Mouse (Mus musculus): ENCODE data around the gene Borcs7. TPM values are rescaled to one million over a fixed set of nuclear protein-coding genes. Genes with fewer than 3 reads are reported as not detected.

Gene Borcs7
- polyA plus RNA-seq, 1 experiment from 2014 or later = 13.9 TPM

- Histone ChIP-seq H3K27me3 (ENCODE audit: poor library complexity, severe bottlenecking) (no peaks in the 10 kb centered on the region), H3K27ac (no peak overlapping the region), H3K4me3 (no peak overlapping the region), H3K4me1 (no peaks in the 10 kb centered on the region), H3K36me3 (replicated peaks) (peaks cover 74% of the 10 kb centered on the region), H3K9me3 (no peaks in the 10 kb centered on the region)
- 93% methylated on average over 14 of the region's 14 CpGs for WGBS
- no peak for DNase-seq (ENCODE audit: extremely low spot score, low spot score)
Observed at GRCm38 (mm10) chr19:46653616-46654235, 36.0 kb upstream of the Borcs7 start.

GRCm38 (mm10) chr19:46655626-46656025 lies 34.1 kb upstream of the Borcs7 start:
- Histone ChIP-seq H3K27me3 (ENCODE audit: poor library complexity, severe bottlenecking) (no peaks in the 10 kb centered on the region), H3K4me1 (no peaks in the 10 kb centered on the region), H3K9me3 (no peaks in the 10 kb centered on the region), H3K36me3 (replicated peaks) (peaks cover 66% of the 10 kb centered on the region), H3K4me3 (no peak overlapping the region), H3K27ac (no peak overlapping the region)
- no peak for DNase-seq (ENCODE audit: extremely low spot score, low spot score)
- 95% methylated on average over 10 of the region's 10 CpGs for WGBS

- H3K27me3 ChIP-seq (ENCODE audit: poor library complexity, severe bottlenecking) = no peaks in the 10 kb centered on the region
- no peak for DNase-seq (ENCODE audit: extremely low spot score, low spot score)
- WGBS = 93% methylated on average over 21 of the region's 21 CpGs
- H3K4me3 ChIP-seq = no peak overlapping the region
- peaks cover 66% of the 10 kb centered on the region for H3K36me3 ChIP-seq (replicated peaks)
- no peak overlapping the region for H3K27ac ChIP-seq
- no peaks in the 10 kb centered on the region for H3K4me1 ChIP-seq
- H3K9me3 ChIP-seq = no peaks in the 10 kb centered on the region
Observed at GRCm38 (mm10) chr19:46656151-46656840, 33.4 kb upstream of the Borcs7 start.

- H3K36me3 ChIP-seq (replicated peaks) = peaks cover 57% of the 10 kb centered on the region
- no peak overlapping the region for H3K4me3 ChIP-seq
- H3K9me3 ChIP-seq = no peaks in the 10 kb centered on the region
- no peaks in the 10 kb centered on the region for H3K27me3 ChIP-seq (ENCODE audit: poor library complexity, severe bottlenecking)
- H3K27ac ChIP-seq = no peak overlapping the region
- no peaks in the 10 kb centered on the region; the same call in 1 of the 2 replicates for H3K4me1 ChIP-seq
- no peak for DNase-seq (ENCODE audit: extremely low spot score, low spot score)
- WGBS = 93% methylated on average over 3 of the region's 3 CpGs
Observed at GRCm38 (mm10) chr19:46657339-46658020, 32.2 kb upstream of the Borcs7 start.

GRCm38 (mm10) chr19:46658348-46658747 lies 31.4 kb upstream of the Borcs7 start:
- DNase-seq (ENCODE audit: extremely low spot score, low spot score) = no peak
- 95% methylated on average over 7 of the region's 7 CpGs for WGBS
- Histone ChIP-seq H3K4me3 (no peak overlapping the region), H3K36me3 (replicated peaks) (peaks cover 48% of the 10 kb centered on the region), H3K27ac (no peak overlapping the region), H3K27me3 (ENCODE audit: poor library complexity, severe bottlenecking) (no peaks in the 10 kb centered on the region), H3K4me1 (no peaks in the 10 kb centered on the region; the same call in 1 of the 2 replicates), H3K9me3 (no peaks in the 10 kb centered on the region)

- 93% methylated on average over 9 of the region's 9 CpGs for WGBS
- DNase-seq (ENCODE audit: extremely low spot score, low spot score) = no peak
- no peak overlapping the region for H3K27ac ChIP-seq
- no peaks in the 10 kb centered on the region for H3K27me3 ChIP-seq (ENCODE audit: poor library complexity, severe bottlenecking)
- H3K36me3 ChIP-seq (replicated peaks) = peaks cover 43% of the 10 kb centered on the region
- H3K4me3 ChIP-seq = no peak overlapping the region
- no peaks in the 10 kb centered on the region for H3K9me3 ChIP-seq
- no peaks in the 10 kb centered on the region; the same call in 1 of the 2 replicates for H3K4me1 ChIP-seq
Observed at GRCm38 (mm10) chr19:46658851-46659250, 30.9 kb upstream of the Borcs7 start.

- Histone ChIP-seq H3K27me3 (ENCODE audit: poor library complexity, severe bottlenecking) (no peaks in the 10 kb centered on the region), H3K4me1 (peaks cover 12% of the 10 kb centered on the region), H3K36me3 (replicated peaks) (peaks cover 17% of the 10 kb centered on the region), H3K4me3 (no peak overlapping the region), H3K27ac (no peak overlapping the region), H3K9me3 (no peaks in the 10 kb centered on the region)
- DNase-seq (ENCODE audit: extremely low spot score, low spot score) = no peak
- 81% methylated on average over 4 of the region's 4 CpGs for WGBS
Observed at GRCm38 (mm10) chr19:46661511-46661910, 28.2 kb upstream of the Borcs7 start.

GRCm38 (mm10) chr19:46662214-46662613 lies 27.5 kb upstream of the Borcs7 start:
- DNase-seq (ENCODE audit: extremely low spot score, low spot score) = no peak
- Histone ChIP-seq H3K27ac (no peak overlapping the region), H3K27me3 (ENCODE audit: poor library complexity, severe bottlenecking) (no peaks in the 10 kb centered on the region), H3K4me3 (no peak overlapping the region), H3K36me3 (replicated peaks) (peaks cover 10% of the 10 kb centered on the region), H3K9me3 (no peaks in the 10 kb centered on the region), H3K4me1 (peaks cover 12% of the 10 kb centered on the region)
- 92% methylated on average over 8 of the region's 8 CpGs for WGBS

GRCm38 (mm10) chr19:46662784-46663183 lies 26.9 kb upstream of the Borcs7 start:
- Histone ChIP-seq H3K27ac (no peak overlapping the region), H3K9me3 (no peaks in the 10 kb centered on the region), H3K36me3 (replicated peaks) (peaks cover 5% of the 10 kb centered on the region), H3K4me3 (no peak overlapping the region), H3K4me1 (peaks cover 15% of the 10 kb centered on the region), H3K27me3 (ENCODE audit: poor library complexity, severe bottlenecking) (no peaks in the 10 kb centered on the region)
- DNase-seq (ENCODE audit: extremely low spot score, low spot score) = no peak
- WGBS = 88% methylated on average over 6 of the region's 6 CpGs

GRCm38 (mm10) chr19:46665474-46665873 lies 24.2 kb upstream of the Borcs7 start:
- peak; percentile 36 for DNase-seq (ENCODE audit: extremely low spot score, low spot score)
- Histone ChIP-seq H3K9me3 (no peaks in the 10 kb centered on the region), H3K27ac (no peak overlapping the region), H3K4me3 (no peak overlapping the region), H3K4me1 (peaks cover 15% of the 10 kb centered on the region), H3K36me3 (replicated peaks) (no peaks in the 10 kb centered on the region), H3K27me3 (ENCODE audit: poor library complexity, severe bottlenecking) (no peaks in the 10 kb centered on the region)
- WGBS = 64% methylated on average over 7 of the region's 7 CpGs

- Histone ChIP-seq H3K36me3 (replicated peaks) (no peaks in the 10 kb centered on the region), H3K27ac (no peak overlapping the region), H3K4me3 (no peak overlapping the region), H3K9me3 (no peaks in the 10 kb centered on the region), H3K4me1 (peaks cover 19% of the 10 kb centered on the region), H3K27me3 (ENCODE audit: poor library complexity, severe bottlenecking) (peaks cover 12% of the 10 kb centered on the region; the same call in 1 of the 2 replicates)
- DNase-seq (ENCODE audit: extremely low spot score, low spot score) = no peak
- WGBS = 75% methylated on average over 11 of the region's 11 CpGs
Observed at GRCm38 (mm10) chr19:46667300-46667699, 22.4 kb upstream of the Borcs7 start.

GRCm38 (mm10) chr19:46668263-46668662 lies 21.4 kb upstream of the Borcs7 start:
- WGBS = 88% methylated on average over 10 of the region's 10 CpGs
- Histone ChIP-seq H3K36me3 (replicated peaks) (no peaks in the 10 kb centered on the region), H3K9me3 (no peaks in the 10 kb centered on the region), H3K27ac (no peak overlapping the region), H3K27me3 (ENCODE audit: poor library complexity, severe bottlenecking) (peaks cover 16% of the 10 kb centered on the region; the same call in 1 of the 2 replicates), H3K4me1 (peaks cover 19% of the 10 kb centered on the region), H3K4me3 (no peak overlapping the region)
- no peak for DNase-seq (ENCODE audit: extremely low spot score, low spot score)

- Histone ChIP-seq H3K27me3 (ENCODE audit: poor library complexity, severe bottlenecking) (peaks cover 16% of the 10 kb centered on the region; the same call in 1 of the 2 replicates), H3K4me3 (no peak overlapping the region), H3K27ac (no peak overlapping the region), H3K4me1 (peaks cover 19% of the 10 kb centered on the region), H3K36me3 (replicated peaks) (no peaks in the 10 kb centered on the region), H3K9me3 (no peaks in the 10 kb centered on the region)
- no peak for DNase-seq (ENCODE audit: extremely low spot score, low spot score)
- 90% methylated on average over 5 of the region's 5 CpGs for WGBS
Observed at GRCm38 (mm10) chr19:46669802-46670201, 19.9 kb upstream of the Borcs7 start.
